Mouse (Mus musculus) kidney, adult 2 months (tissue): ENCODE results near the gene Mr1.

ENCODE experiments used
- CTCF ChIP-seq: fragments of 200-500 bp; conservative IDR thresholded peaks from 2 replicates; pipeline ENCODE4 v1.5.1; 2011; ENCODE audit warnings: low read depth, mild to moderate bottlenecking, control low read depth, low read length, moderate library complexity, mixed read lengths; ENCODE audit not compliant: insufficient read depth, insufficient read length
- POLR2A ChIP-seq: fragments of 200-500 bp; IDR thresholded peaks from one replicate; pipeline ENCODE4 v1.6.1; 2011; ENCODE audit warnings: low read depth, low read length, control low read depth

DNA sequence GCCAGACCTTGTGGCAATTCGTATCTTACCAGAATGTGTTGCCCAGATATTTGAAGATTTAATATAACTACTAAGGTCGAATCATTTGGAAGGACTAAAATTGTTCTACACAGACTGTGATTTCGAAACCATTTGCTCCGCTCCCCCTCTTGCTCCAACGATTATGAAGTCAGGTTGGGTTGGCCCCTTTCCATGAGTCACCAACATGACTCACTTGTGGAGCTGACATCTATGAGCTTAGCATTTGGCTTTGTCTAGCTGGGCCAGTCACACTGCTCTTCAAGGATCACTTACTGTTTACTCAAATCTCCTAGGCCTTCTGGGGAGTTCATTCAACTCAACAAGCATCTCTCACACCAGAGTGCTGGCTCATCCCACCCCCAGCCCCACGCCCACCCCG lies 7.8 kb downstream of the Mr1 start:
- TF ChIP-seq CTCF, result no peak
- TF ChIP-seq POLR2A, result no peak
